Mouse (Mus musculus) urinary bladder, adult 2 months (tissue): ENCODE measurements around the gene Ttll12. TPM values are rescaled to one million over a fixed set of nuclear protein-coding genes. Genes with fewer than 3 reads are reported as not detected.

Source experiments
- DNase-seq: peaks from one replicate; pipeline ENCODE4 v3.0.0; 2022; ENCODE audit warnings: low spot score
- polyA plus RNA-seq: library from polyadenylated mRNA; depleted of rRNA; stranded (reverse); fragments of >200 nt; gene quantifications from 2 replicates; pipeline ENCODE4 v1.2.3, GENCODE M21; 2012

Ttll12 gene
- polyA plus RNA-seq, 1 experiment = 11.2 TPM

DNA sequence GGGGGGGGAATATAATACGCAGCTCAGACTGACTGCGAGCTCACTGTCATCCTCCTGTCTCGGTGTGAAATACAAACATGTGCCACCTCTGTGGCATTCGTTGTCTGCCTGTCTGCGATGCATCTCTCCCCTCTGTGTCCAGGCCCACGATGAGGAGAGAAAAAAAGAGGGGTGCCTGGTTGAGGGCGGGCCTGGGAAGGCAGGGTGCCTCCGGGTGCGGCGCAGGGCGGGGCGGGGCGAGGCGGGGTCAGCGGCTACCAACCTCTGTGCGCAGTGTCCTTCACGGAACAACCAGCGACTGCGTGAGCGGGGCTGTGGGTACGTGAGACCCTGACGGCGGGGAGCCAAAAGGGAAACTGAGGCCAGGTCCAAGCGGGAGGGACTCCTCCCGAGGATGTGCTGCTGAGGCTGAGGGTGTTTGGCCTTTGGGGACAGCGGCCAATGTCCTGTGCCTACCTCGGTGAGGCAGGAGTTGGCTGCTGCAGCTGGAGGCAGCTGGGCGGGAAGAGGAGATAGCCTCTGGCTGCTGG, 31.6 kb downstream of the Ttll12 start, which contains the start of the genes Tspo and Mcat:
Gene Tspo (plus strand): TSS at position 266 of the 530 bp plus-strand sequence.
Gene Mcat (minus strand): TSS at position 461 of the 530 bp plus-strand sequence.
- peak; percentile 71 for DNase-seq

- peak; percentile 46 for DNase-seq
Measured at GRCm38 (mm10) chr15:83562626-83563270, 32.2 kb downstream of the Ttll12 start.

GRCm38 (mm10) chr15:83560941-83561477, 33.9 kb downstream of the Ttll12 start:
- DNase-seq = no peak

- peak; percentile 79 for DNase-seq
Measured at GRCm38 (mm10) chr15:83555161-83555974, 39.6 kb downstream of the Ttll12 start.

GRCm38 (mm10) chr15:83553831-83554230, 41.1 kb downstream of the Ttll12 start:
- DNase-seq = no peak

DNA sequence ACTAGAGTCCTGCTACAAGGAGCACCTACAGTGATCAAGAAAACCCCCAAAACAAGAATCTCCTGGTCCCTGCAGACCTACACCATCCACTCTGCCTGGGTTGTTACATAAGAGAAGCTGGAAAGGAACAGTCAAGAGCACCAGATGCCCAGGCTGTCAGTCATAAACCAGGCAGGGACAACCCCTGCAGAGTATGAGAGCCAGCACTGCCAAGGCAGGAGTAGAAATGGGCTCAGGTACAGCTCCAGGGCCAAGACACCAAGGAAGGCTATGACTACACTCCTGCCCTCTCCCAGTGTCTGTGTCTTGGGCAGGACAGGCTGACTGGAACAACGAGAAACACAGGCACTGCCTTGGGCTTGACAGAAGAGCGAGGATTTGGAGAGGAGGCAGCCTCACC, 44.8 kb downstream of the Ttll12 start:
- DNase-seq = no peak

DNA sequence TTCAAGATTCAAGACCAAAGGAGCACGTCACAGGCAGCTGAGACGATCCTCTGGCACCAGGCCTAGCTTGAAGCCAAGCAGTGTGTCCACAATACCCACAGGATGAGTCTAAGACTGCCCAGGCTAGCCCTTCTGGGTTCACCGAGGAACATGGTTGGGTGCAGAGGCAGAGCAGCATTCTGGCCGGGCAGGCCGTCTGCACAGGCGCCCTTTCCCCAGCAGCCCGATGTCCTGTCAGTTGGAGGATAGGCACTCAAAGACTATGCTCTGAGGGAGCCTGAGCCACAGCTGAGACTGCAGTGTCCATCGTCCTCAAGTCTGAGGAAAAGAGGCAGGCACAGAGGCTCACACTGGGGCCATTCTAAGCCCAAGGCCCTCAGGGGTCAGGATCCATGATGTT, 47.8 kb downstream of the Ttll12 start:
- DNase-seq = no peak

GRCm38 (mm10) chr15:83546029-83546428, 48.9 kb downstream of the Ttll12 start:
- DNase-seq = no peak

GRCm38 (mm10) chr15:83541647-83542287, 53.2 kb downstream of the Ttll12 start:
- no peak for DNase-seq

DNA sequence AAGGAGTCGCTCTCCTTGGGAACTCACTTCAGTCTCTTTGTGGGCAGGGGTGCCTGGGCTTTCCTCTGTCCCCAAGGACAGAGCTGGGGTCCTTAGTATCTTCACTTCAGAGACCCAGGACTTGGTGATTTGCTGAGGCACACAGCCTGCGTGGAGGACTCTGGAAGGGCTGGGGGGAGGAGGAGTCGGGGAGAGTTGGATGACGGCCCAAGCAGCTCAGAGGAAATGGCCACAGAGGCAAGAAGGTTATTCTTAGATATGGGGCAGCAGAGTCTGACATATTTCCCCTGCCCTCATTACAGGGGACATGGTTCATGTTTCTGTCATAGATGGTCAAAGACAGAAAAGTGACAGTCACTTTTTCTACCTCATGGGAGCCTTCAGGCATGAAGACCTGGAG, 55.1 kb downstream of the Ttll12 start:
- no peak for DNase-seq

- DNase-seq = no peak
Measured at GRCm38 (mm10) chr15:83538855-83539254, 56.1 kb downstream of the Ttll12 start.

DNA sequence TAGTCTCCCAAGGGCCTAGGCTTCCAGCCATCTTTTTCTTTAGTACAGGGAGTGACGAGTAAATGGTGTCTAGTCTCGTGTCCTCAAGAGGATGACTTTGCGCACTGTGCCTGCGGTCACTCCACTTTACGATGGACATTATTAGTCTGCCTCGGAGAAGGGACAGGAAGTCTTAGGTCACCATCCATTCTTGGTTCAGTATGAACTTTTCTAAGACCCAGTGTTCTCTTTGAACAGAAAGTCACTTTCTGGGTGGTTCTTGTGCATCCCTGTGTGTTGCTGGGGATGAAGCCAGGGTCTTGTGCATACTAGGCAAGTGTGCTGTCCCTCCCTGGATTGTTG, 59.1 kb downstream of the Ttll12 start:
- no peak for DNase-seq

DNA sequence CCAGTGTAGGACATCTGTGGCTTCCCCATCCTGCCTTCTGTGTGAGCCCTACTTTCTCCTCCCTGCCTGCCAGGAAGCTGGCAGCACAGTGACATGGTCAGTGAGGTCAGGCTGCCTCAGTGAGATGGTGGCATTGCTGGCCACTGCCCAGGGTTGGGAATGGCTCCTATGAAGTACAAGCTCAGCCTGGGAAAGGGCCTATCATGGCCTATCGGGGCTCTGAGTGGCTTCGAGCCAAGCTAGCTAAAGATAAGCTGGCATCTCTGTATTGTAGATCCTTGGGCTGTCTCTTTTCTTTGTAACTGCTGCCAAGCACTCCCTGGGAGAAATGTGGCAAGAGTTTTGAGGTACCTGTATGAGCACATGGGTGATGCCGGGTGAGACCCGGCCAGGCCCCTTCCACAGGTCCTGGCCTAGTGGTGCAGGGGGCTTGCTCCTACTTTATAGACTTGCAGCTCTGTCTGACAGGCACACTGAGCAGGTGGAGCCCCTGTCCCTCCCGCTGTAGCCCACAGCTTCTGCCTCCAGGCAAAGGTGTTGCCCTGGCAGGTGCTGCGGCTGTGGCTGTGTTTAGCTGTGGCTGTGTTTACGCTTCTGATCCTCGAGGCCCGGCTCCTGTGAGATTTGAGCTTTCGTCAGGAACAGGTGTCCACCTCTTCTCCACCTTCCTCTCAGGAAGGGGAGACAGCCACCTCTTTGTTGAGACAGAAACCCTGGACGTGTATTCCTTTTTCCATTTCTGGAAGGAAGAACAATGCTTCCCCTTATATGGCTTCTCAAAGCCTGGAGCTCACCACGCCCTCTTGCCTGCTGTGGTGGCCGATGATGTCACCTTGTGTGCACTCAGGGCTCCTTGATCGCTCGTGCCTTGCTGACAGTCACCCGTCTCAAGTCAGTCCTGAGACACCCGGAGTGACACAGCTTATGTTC, 59.7 kb downstream of the Ttll12 start:
- DNase-seq = no peak

GRCm38 (mm10) chr15:83532606-83533005, 62.4 kb downstream of the Ttll12 start:
- no peak for DNase-seq

GRCm38 (mm10) chr15:83531961-83532469, 62.9 kb downstream of the Ttll12 start:
- no peak for DNase-seq

- DNase-seq = no peak
Measured at GRCm38 (mm10) chr15:83530688-83531087, 64.3 kb downstream of the Ttll12 start.

DNA sequence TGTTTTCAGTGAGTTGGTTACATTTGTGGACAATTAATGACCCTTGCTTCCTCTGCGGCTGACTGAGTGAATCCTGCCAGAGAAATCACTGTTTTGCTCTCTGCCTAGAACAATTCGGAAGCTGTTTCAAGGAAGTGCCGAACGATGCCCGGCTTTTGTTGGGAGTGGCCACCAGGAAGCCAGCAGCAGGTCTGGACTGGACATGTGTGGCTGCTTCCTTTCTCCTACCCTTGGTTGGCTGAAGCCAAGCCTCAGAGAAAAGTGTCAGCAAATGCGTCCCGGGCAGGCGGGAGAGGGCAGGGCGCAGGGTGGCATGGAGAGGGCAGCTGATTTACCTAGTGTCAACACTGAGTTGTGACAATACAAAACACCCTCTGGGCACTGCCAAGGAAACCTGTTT, 64.7 kb downstream of the Ttll12 start:
- DNase-seq = peak; percentile 49

GRCm38 (mm10) chr15:83529765-83530164, 65.2 kb downstream of the Ttll12 start:
- DNase-seq = no peak

DNA sequence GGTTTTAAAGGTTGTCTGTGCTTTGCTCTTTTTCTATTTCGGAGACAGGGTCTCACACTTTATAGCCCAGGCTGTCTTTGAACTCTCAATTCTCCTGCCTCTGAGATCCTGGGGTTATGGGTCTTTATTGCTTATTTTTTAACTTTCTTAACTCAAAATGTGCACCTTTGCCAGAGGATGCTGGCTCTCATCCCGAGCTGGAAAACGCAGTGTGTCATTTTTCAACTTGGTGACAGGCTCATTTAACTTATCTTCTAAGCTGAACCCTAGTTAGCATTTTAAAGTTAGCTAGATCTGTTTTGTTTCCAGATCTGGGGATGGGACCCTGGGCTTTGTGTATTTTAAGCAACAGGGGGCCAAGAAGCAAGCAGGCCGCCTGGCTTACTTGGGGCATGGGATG, 66.1 kb downstream of the Ttll12 start:
- no peak for DNase-seq

DNA sequence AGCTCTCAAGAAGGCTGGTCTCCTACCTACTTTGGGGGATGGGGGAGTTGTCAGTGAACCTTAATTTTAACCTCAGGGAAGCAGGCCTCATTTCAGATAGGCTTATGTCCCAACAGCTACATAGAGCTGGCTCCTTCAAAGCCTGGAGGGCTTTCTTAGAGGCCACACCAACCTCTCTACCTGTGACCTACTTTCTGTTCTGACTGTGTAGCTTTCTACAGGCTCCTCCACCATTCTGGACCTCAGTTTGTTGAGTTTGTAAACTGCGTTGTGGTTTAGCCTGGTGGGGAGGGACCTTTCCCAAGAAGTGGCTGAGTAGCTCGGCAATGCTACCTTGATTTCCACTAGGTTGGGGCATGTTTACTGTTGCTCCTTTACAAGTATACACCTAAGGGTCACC, 67.2 kb downstream of the Ttll12 start:
- DNase-seq = no peak

GRCm38 (mm10) chr15:83527092-83527437, 67.9 kb downstream of the Ttll12 start:
- DNase-seq = no peak
